8 mouse cellular contexts compared by ENCODE assay signal in the genomic region with DNA sequence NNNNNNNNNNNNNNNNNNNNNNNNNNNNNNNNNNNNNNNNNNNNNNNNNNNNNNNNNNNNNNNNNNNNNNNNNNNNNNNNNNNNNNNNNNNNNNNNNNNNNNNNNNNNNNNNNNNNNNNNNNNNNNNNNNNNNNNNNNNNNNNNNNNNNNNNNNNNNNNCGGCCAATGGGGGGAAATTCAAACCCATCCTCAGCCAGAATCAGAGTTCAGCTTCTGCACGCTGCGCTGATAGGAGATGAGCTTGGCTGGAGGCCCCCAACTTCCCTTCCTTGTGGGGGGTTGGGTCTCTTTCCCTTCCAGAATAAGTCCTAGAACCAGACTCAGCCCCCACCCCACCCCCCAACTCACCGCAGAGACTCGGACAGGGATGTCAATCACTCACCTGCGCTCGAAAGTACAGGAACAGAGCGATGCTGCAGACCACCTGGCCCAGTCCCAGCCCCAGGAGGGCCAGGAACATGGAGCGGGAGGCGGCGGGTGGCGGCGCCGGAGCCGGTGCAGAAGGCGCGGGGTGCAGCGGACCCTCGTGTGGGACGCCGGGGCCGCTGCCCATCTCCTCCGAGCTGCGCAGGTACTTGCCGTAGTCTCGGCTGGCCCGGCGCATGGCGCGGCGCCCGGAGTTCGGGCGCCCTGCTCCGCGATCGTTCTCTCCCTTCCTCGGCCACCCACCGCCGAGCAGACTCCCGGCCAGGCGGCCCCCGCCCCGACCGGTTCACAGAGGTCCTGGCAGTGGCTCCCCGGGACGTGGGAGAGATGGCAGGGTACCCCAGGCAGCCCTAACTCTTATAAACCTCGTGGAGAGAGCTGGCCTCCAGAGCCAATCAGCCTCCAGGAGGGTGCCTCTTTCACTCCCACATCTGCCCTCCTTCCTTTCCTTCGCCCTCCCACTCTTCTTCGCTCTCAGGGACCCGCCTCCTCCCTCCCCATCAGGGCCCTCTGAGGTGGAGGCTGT. TPM values are rescaled to one million over a fixed set of nuclear protein-coding genes. Genes with fewer than 3 reads are reported as not detected.
A peak's percentile ranks its signal among the peaks of the same experiment; 100 is the strongest.
DNase-seq lines count a peak whose midpoint lies in the region; ATAC-seq and TF ChIP-seq lines count a peak whose summit lies in the region.

Gene Tnfsf11 (minus strand): TSS at position 758 of the 952 bp plus-strand sequence.

- no peak for TF ChIP-seq CTCF in CH12.LX (conservative IDR thresholded peaks at IDR 0.05 in 1 of 2, IDR thresholded peaks at IDR 0.05 in 1 of 2; ENCODE audit: low read depth in 2 of 2, low read length in 2 of 2)

- H3K9ac ChIP-seq in CH12.LX (ENCODE audit: insufficient read depth, low read depth) = no peak within 1 kb of the TSS
- peak within 1 kb of the TSS; percentile 58 for H3K9ac ChIP-seq in embryonic facial prominence, embryonic 14.5 days (ENCODE audit: low read depth, low read length)
- H3K9ac ChIP-seq in intestine, embryonic 14.5 days (ENCODE audit: low read length) = peak within 1 kb of the TSS; percentile 22; the same call in 1 of the 2 replicates

- in situ Hi-C loops in CH12.LX (cut with MboI; ENCODE audit: low pct_ligation_motif_present, low pct_unique_long_range_greater_than_20kb, low sequenced_read_pairs) = no loop called here

- no peak for DNase-seq in heart, embryonic 10.5 days (ENCODE audit: low spot score)
- no peak for DNase-seq in heart, postnatal 25 days (ENCODE audit: low spot score)
- no peak for DNase-seq in CH12.LX (ENCODE audit: extremely low read depth)
- peak; percentile 46 for DNase-seq in embryonic facial prominence, embryonic 14.5 days (ENCODE audit: low spot score)
- peak; percentile 64 for DNase-seq in intestine, embryonic 14.5 days (ENCODE audit: low spot score)
- peak; percentile 48 for DNase-seq in neural tube, embryonic 10.5 days (ENCODE audit: extremely low spot score, low spot score)
- no peak for DNase-seq in layer of hippocampus, adult 11-12 months (ENCODE audit: low spot score)
- DNase-seq in layer of hippocampus, adult 9-10 months (ENCODE audit: low spot score) = no peak

- WGBS in heart, embryonic 10.5 days = 3% methylated on average over 51 of the region's 51 CpGs
- under 1% methylated on average over 15 of the region's 51 CpGs for WGBS in embryonic facial prominence, embryonic 14.5 days
- 1% methylated on average over 51 of the region's 51 CpGs for WGBS in intestine, embryonic 14.5 days

- no peaks in the 10 kb centered on the region for H3K79me2 ChIP-seq in CH12.LX (replicated peaks; ENCODE audit: control insufficient read depth, extremely low read depth, insufficient read depth, poor library complexity, severe bottlenecking)

- TF ChIP-seq EP300 in CH12.LX (IDR thresholded peaks at IDR 0.05; ENCODE audit: low read length) = no peak

- TF ChIP-seq RAD21 in CH12.LX (IDR thresholded peaks at IDR 0.05; ENCODE audit: low read depth, low read length) = no peak

- 0 out of 2 replicates have a peak within 1 kb of the TSS, but pooled peaks have one; percentile 8 for H3K4me2 ChIP-seq in CH12.LX (ENCODE audit: insufficient read depth, low read depth, poor library complexity, severe bottlenecking)
- H3K4me2 ChIP-seq in embryonic facial prominence, embryonic 14.5 days (ENCODE audit: low read depth, low read length) = peak within 1 kb of the TSS; percentile 93
- H3K4me2 ChIP-seq in intestine, embryonic 14.5 days (ENCODE audit: low read length) = peak within 1 kb of the TSS; percentile 78

- H3K27ac ChIP-seq in heart, embryonic 10.5 days = peak within 1 kb of the TSS; percentile 52; the same call in 1 of the 2 replicates
- no peak within 1 kb of the TSS for H3K27ac ChIP-seq in CH12.LX (ENCODE audit: insufficient read depth, low read depth)
- H3K27ac ChIP-seq in embryonic facial prominence, embryonic 14.5 days (replicated peaks; ENCODE audit: low read depth, low read length) = no peak within 1 kb of the TSS
- H3K27ac ChIP-seq in intestine, embryonic 14.5 days (ENCODE audit: low read depth) = no peak within 1 kb of the TSS

- no peaks in the 10 kb centered on the region for H3K36me3 ChIP-seq in heart, embryonic 10.5 days
- H3K36me3 ChIP-seq in CH12.LX (replicated peaks in 1 of 2; ENCODE audit: control insufficient read depth in 1 of 2, insufficient read depth in 1 of 2, low read length in 1 of 2) = no peaks in the 10 kb centered on the region
- H3K36me3 ChIP-seq in embryonic facial prominence, embryonic 14.5 days (ENCODE audit: control insufficient read depth, insufficient read depth, low read length) = no peaks in the 10 kb centered on the region
- no peaks in the 10 kb centered on the region for H3K36me3 ChIP-seq in intestine, embryonic 14.5 days (ENCODE audit: control insufficient read depth, insufficient read depth, low read length)

- no peaks in the 10 kb centered on the region for H3K9me3 ChIP-seq in heart, embryonic 10.5 days
- H3K9me3 ChIP-seq in CH12.LX (replicated peaks; ENCODE audit: low read length) = no peaks in the 10 kb centered on the region
- H3K9me3 ChIP-seq in embryonic facial prominence, embryonic 14.5 days (ENCODE audit: control insufficient read depth, low read length) = no peaks in the 10 kb centered on the region
- no peaks in the 10 kb centered on the region for H3K9me3 ChIP-seq in intestine, embryonic 14.5 days (ENCODE audit: control insufficient read depth, low read length)

- peak; percentile 82 for ATAC-seq in embryonic facial prominence, embryonic 14.5 days (ENCODE audit: low read depth)
- ATAC-seq in intestine, embryonic 14.5 days (replicated peaks; ENCODE audit: low FRiP score, low TSS enrichment, low read depth) = peak; percentile 62; the same call in 1 of the 2 replicates

- intact Hi-C loops in heart, postnatal 25 days (cut with DNase I) = no loop called here

- dilution Hi-C loops in CH12.LX (cut with MboI; ENCODE audit: extremely low pct_ligation_motif_present, extremely low pct_unique_long_range_greater_than_20kb, low sequenced_read_pairs) = no loop called here

- H3K4me3 ChIP-seq in heart, embryonic 10.5 days = peak within 1 kb of the TSS; percentile 69
- H3K4me3 ChIP-seq in CH12.LX (replicated peaks in 1 of 3; ENCODE audit: low read depth in 2 of 3, low read length in 2 of 3, poor library complexity in 1 of 3) = no peak within 1 kb of the TSS
- H3K4me3 ChIP-seq in embryonic facial prominence, embryonic 14.5 days (ENCODE audit: low read depth, low read length) = peak within 1 kb of the TSS; percentile 52
- peak within 1 kb of the TSS; percentile 42 for H3K4me3 ChIP-seq in intestine, embryonic 14.5 days (ENCODE audit: low read depth, low read length)

- no peak for TF ChIP-seq POLR2A in CH12.LX (IDR thresholded peaks at IDR 0.05; ENCODE audit: low read depth, low read length)

- H3K4me1 ChIP-seq in heart, embryonic 10.5 days = peaks cover 9% of the 10 kb centered on the region
- H3K4me1 ChIP-seq in CH12.LX (ENCODE audit: control insufficient read depth in 1 of 2, insufficient read depth in 2 of 2) = peaks cover 0 to 13% of the 10 kb centered on the region in 2 experiments; a peak in 2 of 4 replicates
- H3K4me1 ChIP-seq in embryonic facial prominence, embryonic 14.5 days (ENCODE audit: control insufficient read depth, insufficient read depth, low read length) = peaks cover 4% of the 10 kb centered on the region
- H3K4me1 ChIP-seq in intestine, embryonic 14.5 days (replicated peaks; ENCODE audit: control insufficient read depth, insufficient read depth, low read length) = peaks cover 3% of the 10 kb centered on the region; the same call in 1 of the 2 replicates

- H3K27me3 ChIP-seq in heart, embryonic 10.5 days (ENCODE audit: insufficient read depth, poor library complexity, severe bottlenecking) = peaks cover 40% of the 10 kb centered on the region
- no peaks in the 10 kb centered on the region for H3K27me3 ChIP-seq in CH12.LX (replicated peaks)
- H3K27me3 ChIP-seq in embryonic facial prominence, embryonic 14.5 days (replicated peaks; ENCODE audit: control insufficient read depth, insufficient read depth, low read length) = peaks cover 28% of the 10 kb centered on the region; the same call in 1 of the 2 replicates
- H3K27me3 ChIP-seq in intestine, embryonic 14.5 days (replicated peaks; ENCODE audit: control insufficient read depth, insufficient read depth, low read length) = peaks cover 27% of the 10 kb centered on the region

TF ChIP-seq in CH12.LX, 34 proteins besides CTCF, POLR2A, EP300 and RAD21:
- TF ChIP-seq E2F4 (IDR thresholded peaks at IDR 0.05; ENCODE audit: insufficient replicate concordance, low read depth, low read length) (no peak), POLR2AphosphoS2 (IDR thresholded peaks at IDR 0.05; ENCODE audit: low read depth, low read length) (no peak), TCF12 (IDR thresholded peaks at IDR 0.05; ENCODE audit: low read depth, low read length) (no peak), ZC3H11A (IDR thresholded peaks at IDR 0.05; ENCODE audit: low read depth, low read length) (no peak), RCOR1 (conservative IDR thresholded peaks at IDR 0.05; ENCODE audit: low read depth, low read length) (no peak), USF1 (IDR thresholded peaks at IDR 0.05; ENCODE audit: low read depth, low read length) (no peak), ZMIZ1 (IDR thresholded peaks at IDR 0.05; ENCODE audit: low read depth, low read length) (no peak), KAT2A (IDR thresholded peaks at IDR 0.05; ENCODE audit: insufficient replicate concordance, low read length) (no peak), ETS1 (conservative IDR thresholded peaks at IDR 0.05; ENCODE audit: low read depth, low read length) (no peak), ELF1 (IDR thresholded peaks at IDR 0.05; ENCODE audit: low read depth, low read length) (no peak)

RNA-seq across cellular contexts. Expression of gene Tnfsf11, which starts in this region (rescaled TPM):
- 0.10 and 0.16 TPM in 2 replicates for polyA plus RNA-seq in heart, embryonic 10.5 days (2016; fragmentation: Nextera tagmentation; extraction: Ambion mirVana)
- not detected for total RNA-seq in heart, postnatal 25 days (2021)
- total RNA-seq in CH12.LX (2012; rRNA removed) (0.13 and 0.29 TPM in 2 replicates), CH12.LX (2014; rRNA removed) (not detected in 2 replicates)
- polyA plus RNA-seq in CH12.LX (2012; ENCODE audit: insufficient read length, low read depth) = not detected in 2 replicates
- polyA plus RNA-seq in embryonic facial prominence, embryonic 14.5 days (2014; fragmentation: Nextera tagmentation; extraction: Ambion mirVana) = 2.3 and 3.1 TPM in 2 replicates
- not detected in 2 replicates for polyA plus RNA-seq in intestine, embryonic 14.5 days (2014; fragmentation: Nextera tagmentation; extraction: Ambion mirVana)

Comparison
In these comparisons a context has a peak if more than half of its experiments do, and no peak if none do; other contexts are left out.
1. Peak in DNase-seq, ATAC-seq, H3K4me3 ChIP-seq, H3K9ac ChIP-seq and H3K4me2 ChIP-seq in intestine, embryonic 14.5 days; RNA of the gene not detected or under 1 TPM.
2. DNase-seq: peak in embryonic facial prominence, embryonic 14.5 days (single experiment) and neural tube, embryonic 10.5 days (single experiment); none in heart, embryonic 10.5 days (single experiment), heart, postnatal 25 days (single experiment), CH12.LX (single experiment), layer of hippocampus, adult 11-12 months (single experiment) and layer of hippocampus, adult 9-10 months (single experiment).
3. H3K4me3 ChIP-seq: peak in heart, embryonic 10.5 days (single experiment) and embryonic facial prominence, embryonic 14.5 days (single experiment); none in CH12.LX (0 of 3).
4. H3K4me2 ChIP-seq: peak in every context shown above with its lines; median percentile 93 in embryonic facial prominence, embryonic 14.5 days; 78 in intestine, embryonic 14.5 days; 8 in CH12.LX.